In the genomic region with DNA sequence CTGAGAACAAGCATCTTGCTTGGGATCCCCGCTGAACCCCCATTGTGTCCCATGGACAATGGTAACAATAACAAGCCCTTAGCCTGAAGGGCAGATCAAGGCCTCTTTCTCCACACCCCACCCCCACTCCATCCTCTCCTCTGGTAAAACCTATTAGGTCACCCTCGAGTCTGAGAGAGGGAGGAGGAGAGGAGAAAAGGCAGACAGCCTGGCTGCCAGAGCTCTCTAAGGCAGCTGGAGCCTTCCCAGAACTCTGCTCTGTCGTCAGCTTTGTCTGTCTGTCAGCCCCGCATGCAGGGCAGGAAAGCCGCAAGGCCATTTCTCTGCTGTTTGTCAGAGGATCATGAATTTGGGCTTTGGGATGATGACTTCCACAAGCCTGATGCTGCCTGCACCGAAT, we compare ENCODE assay signal across 7 mouse cellular contexts.
DNase-seq lines count a peak whose midpoint lies in the region; ATAC-seq and TF ChIP-seq lines count a peak whose summit lies in the region.

No protein-coding gene starts in this region.

- ATAC-seq in forebrain, embryonic 16.5 days, result peak; percentile 50; the same call in 1 of the 2 replicates
- ATAC-seq in hindbrain, postnatal 0 days, result peak; percentile 38; the same call in 1 of the 2 replicates
- ATAC-seq in frontal cortex, adult (ENCODE audit: low TSS enrichment), result no peak

- H3K4me3 ChIP-seq in forebrain, embryonic 16.5 days (replicated peaks; ENCODE audit: low read length), result no peak overlapping the region
- H3K4me3 ChIP-seq in hindbrain, postnatal 0 days (ENCODE audit: low read length), result no peak overlapping the region

- H3K9ac ChIP-seq in forebrain, embryonic 16.5 days (replicated peaks; ENCODE audit: low read depth, low read length), result no peak overlapping the region
- 0 out of 2 replicates have a peak overlapping the region, but pooled peaks have one; percentile 28 for H3K9ac ChIP-seq in hindbrain, postnatal 0 days (replicated peaks; ENCODE audit: low read length)

- peaks cover 6% of the 10 kb centered on the region for H3K4me1 ChIP-seq in forebrain, embryonic 16.5 days (replicated peaks; ENCODE audit: control insufficient read depth, insufficient read depth, low read length)
- peaks cover 10% of the 10 kb centered on the region; the same call in 1 of the 2 replicates for H3K4me1 ChIP-seq in hindbrain, postnatal 0 days (ENCODE audit: insufficient read depth, low read length)

- H3K4me2 ChIP-seq in forebrain, embryonic 16.5 days (ENCODE audit: low read length), result peak overlapping the region; percentile 0; the same call in 1 of the 2 replicates
- H3K4me2 ChIP-seq in hindbrain, postnatal 0 days (ENCODE audit: low read depth, low read length), result 0 out of 2 replicates have a peak overlapping the region, but pooled peaks have one; percentile 1

- no peak for TF ChIP-seq CTCF in hindbrain, postnatal 0 days (IDR thresholded peaks at IDR 0.05; ENCODE audit: low read depth)

- no peaks in the 10 kb centered on the region for H3K9me3 ChIP-seq in forebrain, embryonic 16.5 days (ENCODE audit: control insufficient read depth, low read length)
- H3K9me3 ChIP-seq in hindbrain, postnatal 0 days (ENCODE audit: low read length), result no peaks in the 10 kb centered on the region

- H3K27ac ChIP-seq in forebrain, embryonic 16.5 days (ENCODE audit: low read length), result no peak overlapping the region
- H3K27ac ChIP-seq in hindbrain, postnatal 0 days, result no peak overlapping the region; the same call in 1 of the 2 replicates

- peak; percentile 22 for DNase-seq in urinary bladder, postnatal 14 days (ENCODE audit: low spot score)
- no peak for DNase-seq in urinary bladder, adult 2 months (ENCODE audit: low spot score)
- DNase-seq in hindbrain, postnatal 0 days (ENCODE audit: low spot score), result peak; percentile 30
- peak; percentile 51 for DNase-seq in retina, embryonic 14.5 days (ENCODE audit: low spot score)
- no peak for DNase-seq in layer of hippocampus, adult 11-12 months (ENCODE audit: low spot score)

- H3K27me3 ChIP-seq in forebrain, embryonic 16.5 days (replicated peaks; ENCODE audit: control insufficient read depth, insufficient read depth, low read length), result no peaks in the 10 kb centered on the region
- H3K27me3 ChIP-seq in hindbrain, postnatal 0 days (ENCODE audit: insufficient read depth, low read length), result no peaks in the 10 kb centered on the region

- WGBS in forebrain, embryonic 16.5 days, result 4% methylated on average over 6 of the region's 6 CpGs
- 19% methylated on average over 6 of the region's 6 CpGs for WGBS in hindbrain, postnatal 0 days

- no peaks in the 10 kb centered on the region for H3K36me3 ChIP-seq in forebrain, embryonic 16.5 days (ENCODE audit: control insufficient read depth, insufficient read depth)
- no peaks in the 10 kb centered on the region for H3K36me3 ChIP-seq in hindbrain, postnatal 0 days (ENCODE audit: insufficient read depth, low read length)

Comparison
In these comparisons a context has a peak if more than half of its experiments do, and no peak if none do; other contexts are left out.
1. DNase-seq: peak in urinary bladder, postnatal 14 days (single experiment), hindbrain, postnatal 0 days (single experiment) and retina, embryonic 14.5 days (single experiment); none in urinary bladder, adult 2 months (single experiment) and layer of hippocampus, adult 11-12 months (single experiment).